Mouse (Mus musculus) limb, embryonic 10.5 days (tissue): ENCODE data around the gene Galnt10. TPM values are rescaled to one million over a fixed set of nuclear protein-coding genes. Genes with fewer than 3 reads are reported as not detected.

Experiments used
- DNase-seq: peaks from one replicate; pipeline ENCODE4 v3.0.0-alpha.2; 2017; ENCODE audit warnings: low spot score
- H3K27ac ChIP-seq: fragments of 300-500 bp; sonication (generic); 2 replicates; pipeline ENCODE4 v1.5.1; 2016; ENCODE audit warnings: mild to moderate bottlenecking
- H3K27me3 ChIP-seq: fragments of 300-500 bp; sonication (generic); 2 replicates; pipeline ENCODE4 v1.6.1; 2016; ENCODE audit warnings: low read depth, mild to moderate bottlenecking; ENCODE audit not compliant: poor library complexity, severe bottlenecking
- H3K36me3 ChIP-seq: fragments of 300-500 bp; sonication (generic); 2 replicates; pipeline ENCODE4 v1.6.1; 2016; ENCODE audit warnings: mild to moderate bottlenecking, moderate library complexity
- H3K4me1 ChIP-seq: fragments of 300-500 bp; sonication (generic); 2 replicates; pipeline ENCODE4 v1.6.1; 2016
- H3K4me3 ChIP-seq: fragments of 300-500 bp; sonication (generic); 2 replicates; pipeline ENCODE4 v1.5.1; 2016; ENCODE audit warnings: mild to moderate bottlenecking, moderate library complexity
- H3K9me3 ChIP-seq: fragments of 300-500 bp; sonication (generic); replicated peaks from 2 replicates; pipeline ENCODE4 v1.6.1; 2016; ENCODE audit warnings: mild to moderate bottlenecking
- WGBS: fragments of 180-500 bp; shearing (Covaris S2); methylation state at CpG from one replicate; pipeline ENCODE4 v1.1.7; 2016; 5-methylcytosine and 5-hydroxymethylcytosine counted together
- polyA plus RNA-seq: library from polyadenylated mRNA; unstranded; fragments of >200 nt; fragmentation: Nextera tagmentation; extraction: Ambion mirVana; gene quantifications from 2 replicates; pipeline ENCODE4 v1.2.1, GENCODE M21; 2016

Gene Galnt10
- polyA plus RNA-seq, 1 experiment from 2014 or later = 22.3 TPM

GRCm38 (mm10) chr11:57706620-57707019, 61.4 kb downstream of the Galnt10 start:
- Histone ChIP-seq H3K9me3 (peaks cover 3% of the 10 kb centered on the region; the same call in 1 of the 2 replicates), H3K36me3 (peaks cover 15% of the 10 kb centered on the region), H3K4me1 (peaks cover 18% of the 10 kb centered on the region), H3K27ac (no peak overlapping the region), H3K4me3 (no peak overlapping the region), H3K27me3 (no peaks in the 10 kb centered on the region)
- WGBS = 100% methylated on average over 1 of the region's 1 CpGs
- no peak for DNase-seq

GRCm38 (mm10) chr11:57707114-57707798, 62.0 kb downstream of the Galnt10 start:
- H3K4me3 ChIP-seq = no peak overlapping the region
- H3K27ac ChIP-seq = no peak overlapping the region
- WGBS = 95% methylated on average over 5 of the region's 5 CpGs
- H3K9me3 ChIP-seq = peaks cover 3% of the 10 kb centered on the region; the same call in 1 of the 2 replicates
- peaks cover 15% of the 10 kb centered on the region for H3K36me3 ChIP-seq
- peaks cover 13% of the 10 kb centered on the region for H3K4me1 ChIP-seq
- H3K27me3 ChIP-seq = no peaks in the 10 kb centered on the region
- no peak for DNase-seq

- 88% methylated on average over 22 of the region's 22 CpGs for WGBS
- H3K27me3 ChIP-seq = no peaks in the 10 kb centered on the region
- peaks cover 11% of the 10 kb centered on the region; the same call in 1 of the 2 replicates for H3K4me1 ChIP-seq
- no peak overlapping the region for H3K4me3 ChIP-seq
- peaks cover 3% of the 10 kb centered on the region; the same call in 1 of the 2 replicates for H3K9me3 ChIP-seq
- H3K27ac ChIP-seq = no peak overlapping the region
- no peak for DNase-seq
- peaks cover 15% of the 10 kb centered on the region for H3K36me3 ChIP-seq
Measured at GRCm38 (mm10) chr11:57708174-57709154, 63.2 kb downstream of the Galnt10 start.

- H3K27ac ChIP-seq = no peak overlapping the region
- no peaks in the 10 kb centered on the region for H3K9me3 ChIP-seq
- H3K4me1 ChIP-seq = peaks cover 27% of the 10 kb centered on the region
- 85% methylated on average over 6 of the region's 6 CpGs for WGBS
- no peak overlapping the region for H3K4me3 ChIP-seq
- no peak for DNase-seq
- 0 out of 2 replicates have a peak, but pooled peaks cover 3% of the 10 kb centered on the region for H3K36me3 ChIP-seq
- H3K27me3 ChIP-seq = no peaks in the 10 kb centered on the region
Measured at GRCm38 (mm10) chr11:57713960-57714359, 68.7 kb downstream of the Galnt10 start.

GRCm38 (mm10) chr11:57716721-57717120, 71.5 kb downstream of the Galnt10 start:
- Histone ChIP-seq H3K27me3 (no peaks in the 10 kb centered on the region), H3K4me1 (peaks cover 28% of the 10 kb centered on the region), H3K9me3 (no peaks in the 10 kb centered on the region), H3K4me3 (no peak overlapping the region), H3K27ac (peak overlapping the region; percentile 20), H3K36me3 (no peaks in the 10 kb centered on the region)
- 23% methylated on average over 3 of the region's 3 CpGs for WGBS
- no peak for DNase-seq

DNA sequence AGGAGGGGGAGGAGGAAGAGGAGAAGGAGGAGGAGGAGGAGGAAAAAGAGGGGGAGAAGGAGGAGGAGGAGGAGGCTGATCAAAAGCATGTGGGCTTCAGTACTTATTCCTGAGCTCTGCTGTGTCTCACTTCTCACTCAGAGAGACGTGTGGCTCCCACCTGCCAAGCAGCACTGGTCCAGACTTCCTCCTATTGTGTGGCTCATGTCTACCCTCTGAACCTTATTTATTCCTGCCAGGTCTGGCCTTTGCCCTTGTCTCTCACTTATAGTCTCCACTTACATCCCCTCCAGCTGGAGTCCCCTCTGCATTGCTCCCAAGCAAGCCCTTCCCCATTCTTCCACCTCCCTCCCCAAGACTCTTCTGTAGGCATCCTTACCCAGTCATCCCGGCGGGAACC, 72.2 kb downstream of the Galnt10 start:
- WGBS = 44% methylated on average over 3 of the region's 3 CpGs
- H3K4me3 ChIP-seq = no peak overlapping the region
- H3K27ac ChIP-seq = peak overlapping the region; percentile 51; the same call in 1 of the 2 replicates
- H3K9me3 ChIP-seq = no peaks in the 10 kb centered on the region
- H3K4me1 ChIP-seq = peaks cover 30% of the 10 kb centered on the region
- no peaks in the 10 kb centered on the region for H3K36me3 ChIP-seq
- H3K27me3 ChIP-seq = no peaks in the 10 kb centered on the region
- peak; percentile 71 for DNase-seq

- 94% methylated on average over 6 of the region's 6 CpGs for WGBS
- Histone ChIP-seq H3K9me3 (no peaks in the 10 kb centered on the region), H3K4me1 (peaks cover 30% of the 10 kb centered on the region), H3K27ac (no peak overlapping the region), H3K36me3 (no peaks in the 10 kb centered on the region), H3K27me3 (no peaks in the 10 kb centered on the region), H3K4me3 (no peak overlapping the region)
- no peak for DNase-seq
Measured at GRCm38 (mm10) chr11:57718081-57718480, 72.8 kb downstream of the Galnt10 start.

DNA sequence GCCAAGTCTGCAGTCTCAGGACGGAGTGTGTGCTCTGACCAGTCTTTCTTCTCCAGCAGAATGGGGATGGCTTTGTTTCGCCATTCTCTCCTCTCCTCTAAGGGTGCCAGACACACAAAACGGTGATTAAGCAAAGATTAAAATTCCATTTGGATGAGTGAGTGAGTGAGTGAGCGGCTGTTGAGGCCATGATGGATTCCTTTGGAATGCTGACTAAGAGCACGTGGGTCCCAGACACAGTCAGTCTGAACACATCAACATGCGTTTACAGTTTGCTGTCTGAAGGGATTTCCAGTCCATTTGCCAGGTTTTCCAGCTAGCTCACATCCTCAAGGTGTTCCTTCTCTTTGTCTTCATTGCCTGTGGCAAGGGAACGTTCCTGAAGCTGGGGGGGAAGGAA, 74.4 kb downstream of the Galnt10 start:
- H3K27ac ChIP-seq = peak overlapping the region; percentile 72; the same call in 1 of the 2 replicates
- DNase-seq = peak; percentile 49
- no peaks in the 10 kb centered on the region for H3K9me3 ChIP-seq
- no peak overlapping the region for H3K4me3 ChIP-seq
- H3K4me1 ChIP-seq = peaks cover 30% of the 10 kb centered on the region
- peaks cover 9% of the 10 kb centered on the region for H3K36me3 ChIP-seq
- WGBS = 50% methylated on average over 7 of the region's 7 CpGs
- H3K27me3 ChIP-seq = no peaks in the 10 kb centered on the region

DNA sequence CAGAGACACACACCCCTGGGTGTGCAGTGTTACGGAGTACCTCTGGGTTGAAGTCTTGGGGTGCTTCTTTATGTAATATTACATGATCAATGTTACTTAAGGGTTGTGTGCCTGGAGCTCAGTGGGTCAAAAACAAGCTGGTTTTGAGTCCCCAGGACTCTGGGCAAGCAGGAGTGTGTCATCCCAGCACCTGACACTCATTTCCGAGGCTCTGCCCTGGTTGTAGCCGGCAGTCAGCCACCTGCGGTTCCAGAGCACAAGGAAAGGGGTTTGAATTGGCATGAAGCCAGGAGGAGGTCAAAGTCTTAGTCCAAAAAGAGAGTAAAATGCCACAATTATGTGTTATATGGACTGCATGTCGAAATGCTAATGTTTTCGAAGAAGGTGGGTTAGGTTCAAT, 74.8 kb downstream of the Galnt10 start:
- no peaks in the 10 kb centered on the region for H3K27me3 ChIP-seq
- no peaks in the 10 kb centered on the region for H3K9me3 ChIP-seq
- H3K4me1 ChIP-seq = peaks cover 30% of the 10 kb centered on the region
- H3K27ac ChIP-seq = peak overlapping the region; percentile 72
- H3K4me3 ChIP-seq = no peak overlapping the region
- 85% methylated on average over 6 of the region's 6 CpGs for WGBS
- H3K36me3 ChIP-seq = peaks cover 9% of the 10 kb centered on the region
- DNase-seq = no peak

GRCm38 (mm10) chr11:57724791-57725463, 79.7 kb downstream of the Galnt10 start:
- H3K9me3 ChIP-seq = no peaks in the 10 kb centered on the region
- WGBS = 81% methylated on average over 5 of the region's 5 CpGs
- H3K36me3 ChIP-seq = peaks cover 15% of the 10 kb centered on the region
- H3K4me1 ChIP-seq = peaks cover 19% of the 10 kb centered on the region
- no peak overlapping the region for H3K27ac ChIP-seq
- no peaks in the 10 kb centered on the region for H3K27me3 ChIP-seq
- H3K4me3 ChIP-seq = no peak overlapping the region
- DNase-seq = no peak

DNA sequence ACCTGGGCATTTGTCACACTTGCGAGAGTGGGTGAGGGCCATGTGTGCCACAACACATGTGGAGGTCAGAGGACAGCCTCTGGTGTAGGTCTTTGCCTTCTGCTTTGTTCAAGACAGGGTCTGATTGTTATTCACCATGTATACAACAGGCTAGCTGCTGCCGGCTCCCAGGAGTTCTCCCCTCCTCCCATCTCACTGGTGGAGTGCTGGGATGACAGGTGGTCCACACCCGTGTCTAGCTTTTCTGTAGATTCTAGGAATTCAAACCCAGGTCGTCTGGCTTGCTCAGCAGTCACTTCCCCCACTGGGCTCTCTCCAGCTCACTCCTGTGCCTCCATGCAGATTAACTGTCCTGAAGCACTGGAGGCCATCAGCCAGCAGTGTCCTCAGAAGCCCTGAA, 80.7 kb downstream of the Galnt10 start:
- 69% methylated on average over 4 of the region's 4 CpGs for WGBS
- H3K4me3 ChIP-seq = no peak overlapping the region
- DNase-seq = no peak
- peaks cover 15% of the 10 kb centered on the region for H3K4me1 ChIP-seq
- H3K36me3 ChIP-seq = peaks cover 15% of the 10 kb centered on the region
- H3K9me3 ChIP-seq = no peaks in the 10 kb centered on the region
- H3K27me3 ChIP-seq = no peaks in the 10 kb centered on the region
- no peak overlapping the region for H3K27ac ChIP-seq

DNA sequence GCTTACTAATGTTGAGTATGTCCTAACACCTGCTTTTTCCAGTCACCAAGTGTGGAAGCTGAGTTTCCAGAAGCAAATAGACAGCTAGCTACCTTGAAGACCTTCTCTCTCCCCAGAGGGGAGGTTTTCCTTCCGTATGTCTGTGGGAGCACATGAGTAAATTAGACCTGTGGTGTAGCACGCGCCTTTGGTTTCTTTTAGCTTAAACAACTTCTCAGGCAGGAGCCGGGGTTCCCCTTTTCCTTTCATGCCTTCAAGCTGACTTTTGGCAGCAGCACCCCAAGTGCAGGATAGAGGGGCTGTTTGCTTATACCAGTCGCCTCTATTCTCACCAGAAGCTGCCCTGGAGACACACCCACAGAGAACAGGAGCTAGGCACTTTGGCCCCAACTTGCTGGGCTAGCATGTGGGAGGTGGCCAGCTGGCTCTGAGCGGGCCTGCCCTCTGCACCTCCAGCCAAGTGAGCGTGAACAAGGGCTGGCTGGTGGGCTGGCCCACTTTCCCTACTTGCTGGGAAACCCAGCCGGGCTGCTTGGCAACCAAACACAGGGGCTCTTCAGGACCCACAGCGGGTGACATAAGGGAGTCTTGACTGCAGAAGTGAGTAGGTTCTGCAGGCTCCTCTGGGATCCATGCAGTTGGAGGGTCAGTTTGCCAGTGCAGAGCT, 82.2 kb downstream of the Galnt10 start:
- H3K4me1 ChIP-seq = peaks cover 10% of the 10 kb centered on the region; the same call in 1 of the 2 replicates
- no peaks in the 10 kb centered on the region for H3K27me3 ChIP-seq
- H3K4me3 ChIP-seq = no peak overlapping the region
- no peak for DNase-seq
- WGBS = 75% methylated on average over 9 of the region's 9 CpGs
- no peaks in the 10 kb centered on the region for H3K9me3 ChIP-seq
- H3K36me3 ChIP-seq = peaks cover 15% of the 10 kb centered on the region
- no peak overlapping the region for H3K27ac ChIP-seq
